Mouse (Mus musculus) cerebellum, postnatal 4 days (tissue): Measurements from ENCODE around the gene Rufy3.

ENCODE experiments used
- DNase-seq, 2 experiments: peaks; one replicate each; pipeline ENCODE4 v3.0.0; 2022; ENCODE audit warnings: low spot score in 2 of 2, mixed read lengths in 1 of 2

Gene Rufy3

DNA sequence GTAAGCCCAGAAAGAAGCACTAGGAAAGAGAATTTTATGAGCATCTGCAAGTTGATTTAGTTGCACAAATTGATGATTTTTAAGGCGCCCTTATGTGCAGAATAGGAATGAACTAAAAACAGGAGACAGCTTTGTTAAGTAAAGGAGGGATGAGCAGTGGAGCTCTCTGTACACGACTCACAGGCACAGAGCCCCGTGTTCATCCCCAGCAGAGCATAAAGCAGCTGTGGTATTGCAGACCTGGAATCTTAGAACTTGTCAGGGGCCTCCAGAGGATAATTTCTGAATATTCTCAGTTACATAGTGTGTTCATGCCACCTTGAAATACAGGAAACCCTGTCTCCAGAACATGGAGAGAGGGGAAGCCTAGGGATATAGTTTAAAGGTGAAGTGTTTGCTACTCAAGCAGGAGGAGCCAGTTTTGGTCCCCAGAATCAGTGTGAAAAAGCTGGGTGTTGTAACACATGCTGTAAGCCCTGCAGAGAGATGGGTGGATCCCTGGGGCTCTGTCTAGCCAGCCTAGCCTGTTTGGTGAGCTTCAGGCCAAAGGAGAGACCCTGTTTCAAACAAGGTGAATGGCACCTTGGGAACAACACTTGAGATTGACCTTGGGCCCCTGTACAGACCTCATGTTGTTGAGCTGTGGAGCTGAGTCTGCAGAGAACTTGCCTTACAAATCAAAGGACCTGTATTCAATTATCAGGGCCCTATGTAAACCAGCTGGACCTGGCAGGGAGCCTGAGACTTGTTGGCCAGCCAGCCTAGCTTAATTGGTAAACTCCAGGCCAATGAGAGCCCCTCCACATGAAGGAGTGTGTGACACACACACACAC is 10.9 kb downstream of the Rufy3 start:
- DNase-seq, result no peak

DNA sequence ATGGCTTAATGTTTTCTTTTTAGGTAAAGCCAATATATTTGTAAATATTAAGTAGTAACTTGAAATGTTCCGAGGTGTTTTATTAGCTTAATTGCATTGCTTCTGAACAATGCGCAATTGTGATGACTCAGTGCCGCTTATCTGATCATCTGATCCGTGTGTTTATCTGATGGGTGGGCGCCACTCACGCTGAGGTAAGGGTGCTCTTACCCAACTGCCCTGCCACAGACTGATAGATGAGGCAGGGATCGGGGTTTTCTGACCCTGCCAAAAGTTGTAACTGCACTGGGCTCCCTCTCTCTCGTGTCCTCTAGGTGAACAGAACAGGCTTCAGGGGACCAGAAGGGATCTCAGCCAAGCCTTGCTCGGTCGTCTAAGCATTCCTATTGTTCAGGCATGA is 15.8 kb downstream of the Rufy3 start:
- DNase-seq, result no peak

DNA sequence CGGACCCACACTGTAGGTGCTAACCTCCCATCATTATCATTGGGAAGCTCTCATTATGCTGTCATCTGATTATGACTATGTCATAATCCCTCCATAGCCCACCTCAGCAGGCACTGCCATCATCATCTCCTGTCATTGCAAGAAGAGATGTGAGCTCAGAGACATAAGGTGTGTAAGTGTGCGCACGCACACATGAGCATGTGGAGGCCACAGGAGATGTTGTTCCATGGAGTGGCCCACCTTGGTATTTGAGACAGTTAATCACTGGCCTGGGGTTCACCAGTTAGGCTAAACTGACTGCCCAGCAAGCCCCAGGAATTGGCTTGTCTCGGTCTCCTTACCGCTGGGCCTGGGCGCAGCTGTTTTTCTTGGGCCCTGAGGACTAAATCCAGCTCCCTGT is 16.5 kb downstream of the Rufy3 start:
- DNase-seq, result no peak

DNA sequence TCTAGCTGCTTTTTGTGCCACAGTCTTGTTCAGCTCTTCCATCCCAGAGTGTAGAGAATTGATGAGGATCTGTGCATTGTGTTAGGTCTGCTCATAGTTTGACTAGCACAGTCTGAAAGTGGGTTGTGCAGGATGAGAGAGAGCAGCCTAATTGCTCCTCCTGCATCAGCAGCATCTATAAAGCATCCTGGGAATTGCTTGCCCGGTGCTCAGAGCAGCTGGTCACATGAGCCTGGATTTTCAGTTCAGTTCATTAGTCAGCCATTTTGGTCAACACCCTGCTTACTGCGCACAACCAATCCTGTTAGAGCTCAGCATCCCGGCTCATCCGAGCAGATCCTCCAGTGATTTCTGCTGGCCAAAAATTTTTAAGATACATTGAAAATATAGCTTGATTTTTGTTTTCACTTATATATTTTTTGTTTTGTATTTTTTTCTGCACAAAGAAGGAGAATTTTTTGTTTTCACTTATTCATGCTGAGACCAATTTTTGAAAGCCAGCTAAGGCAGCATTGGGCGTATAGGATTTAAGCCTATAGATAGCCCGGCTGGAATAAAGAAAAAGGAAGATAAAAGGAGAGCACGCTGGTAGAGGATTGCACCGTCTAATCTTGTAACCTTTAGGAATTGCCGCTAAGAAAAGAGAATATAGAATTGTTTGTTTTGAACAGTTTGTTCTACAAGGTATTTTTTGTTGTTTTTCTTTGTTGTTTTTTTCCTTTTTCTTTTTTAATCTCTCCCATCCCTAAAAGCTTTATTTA is 18.6 kb downstream of the Rufy3 start:
- DNase-seq, result peak in 1 of 2 experiments; percentile 66

DNA sequence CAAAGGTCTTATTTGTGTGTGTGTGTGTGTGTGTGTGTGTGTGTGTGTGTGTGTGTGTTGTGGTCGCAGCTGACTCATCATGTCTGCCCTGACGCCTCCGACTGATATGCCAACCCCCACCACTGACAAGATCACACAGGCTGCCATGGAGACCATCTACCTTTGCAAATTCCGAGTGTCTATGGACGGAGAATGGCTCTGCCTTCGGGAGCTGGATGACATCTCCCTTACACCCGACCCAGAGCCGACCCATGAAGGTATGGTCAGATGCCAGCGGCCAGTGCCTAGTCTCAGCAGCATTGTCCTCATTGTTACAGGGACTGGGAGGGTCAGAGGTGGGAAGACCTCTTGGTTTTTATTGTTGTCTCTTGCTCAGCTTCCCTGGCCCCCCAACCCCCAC is 19.2 kb downstream of the Rufy3 start:
- peak in 1 of 2 experiments; percentile 39 for DNase-seq

DNA sequence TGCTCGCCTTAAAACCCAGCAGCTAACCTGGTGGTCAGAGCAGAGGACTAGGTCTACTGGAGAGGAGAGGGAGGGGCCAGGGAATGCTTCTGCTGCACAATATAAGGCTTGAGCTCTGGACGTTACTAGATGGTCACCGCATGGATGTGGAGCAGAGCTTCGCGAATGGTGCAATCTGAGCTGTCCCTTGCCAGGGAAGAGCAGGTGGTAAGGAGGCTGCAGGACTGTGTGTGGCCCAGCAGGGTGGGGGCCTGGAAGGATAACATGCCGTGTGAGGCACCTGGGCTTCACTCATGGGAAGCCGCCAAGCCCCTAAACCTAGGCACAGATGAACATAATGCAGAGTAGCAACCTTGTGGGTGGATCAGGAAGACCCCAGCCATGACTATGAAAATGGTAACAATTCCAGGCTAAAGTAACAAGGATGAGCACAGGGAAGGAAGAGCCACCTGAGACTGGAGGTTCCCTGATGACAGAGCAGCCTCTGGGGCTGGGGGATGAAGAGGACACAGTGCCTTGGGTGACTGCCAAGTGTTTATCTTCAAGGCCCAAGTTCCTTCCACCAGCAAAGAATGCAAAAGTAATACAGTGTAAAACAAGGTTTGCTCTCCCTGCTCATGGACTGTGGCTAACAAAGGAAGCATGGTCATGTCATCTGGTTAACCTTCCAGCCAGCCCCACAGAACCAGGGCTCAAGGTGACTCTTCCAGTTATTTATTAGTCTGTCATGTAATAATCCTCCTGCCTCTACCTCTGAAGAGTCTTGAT is 21.8 kb downstream of the Rufy3 start:
- no peak for DNase-seq

DNA sequence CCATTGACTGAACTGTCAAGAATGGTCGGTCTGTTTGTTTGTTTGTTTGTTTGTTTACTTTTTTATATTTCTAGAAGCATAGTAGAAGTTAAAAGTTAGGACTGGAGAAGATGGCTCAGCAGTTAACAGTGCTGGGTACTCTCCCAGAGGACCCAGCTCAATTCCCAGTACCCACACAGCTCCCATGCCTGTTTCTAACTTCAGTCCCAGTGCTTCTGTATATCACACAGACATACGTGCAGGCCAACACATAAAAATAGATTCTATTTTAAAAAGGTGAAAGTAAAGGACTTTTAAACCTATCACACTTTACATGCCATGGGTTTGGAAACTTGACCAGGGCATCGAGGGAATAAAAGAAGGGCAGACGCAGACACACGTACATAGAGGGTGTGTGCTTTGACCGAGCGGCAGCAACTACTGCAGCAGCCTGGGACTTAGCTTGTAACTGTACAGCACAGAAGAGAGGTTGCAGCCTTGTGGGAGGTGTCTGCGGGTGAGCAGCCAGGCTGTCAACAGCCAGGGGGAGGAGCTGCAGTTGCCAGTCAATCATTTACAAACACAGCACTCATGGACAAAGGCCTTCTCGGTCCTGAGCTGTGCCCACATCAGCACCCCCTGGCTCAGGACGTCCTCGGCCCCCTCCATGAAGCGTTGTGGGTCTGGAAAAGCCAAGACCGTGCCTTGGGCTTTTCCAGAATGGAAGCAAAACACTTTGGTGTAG is 22.5 kb downstream of the Rufy3 start:
- no peak for DNase-seq

DNA sequence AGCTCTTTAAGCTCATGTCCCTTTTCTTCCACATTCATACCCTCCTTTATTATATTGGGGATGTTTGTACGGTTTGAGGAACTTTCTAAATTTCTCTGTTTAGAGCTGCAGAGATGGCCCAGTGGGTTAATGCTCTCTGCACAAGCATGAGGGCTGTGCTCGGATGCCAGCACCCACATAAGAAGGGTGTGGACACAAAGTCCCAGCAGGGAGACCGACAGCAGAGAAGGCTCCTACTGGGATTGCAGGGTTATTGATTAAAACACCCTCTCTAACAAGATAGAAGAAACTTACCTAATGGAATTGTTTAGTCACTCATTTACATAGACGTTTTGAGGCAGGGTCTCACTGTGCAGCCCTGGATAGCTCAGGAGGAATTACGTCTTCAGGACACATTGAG is 23.6 kb downstream of the Rufy3 start:
- no peak for DNase-seq

DNA sequence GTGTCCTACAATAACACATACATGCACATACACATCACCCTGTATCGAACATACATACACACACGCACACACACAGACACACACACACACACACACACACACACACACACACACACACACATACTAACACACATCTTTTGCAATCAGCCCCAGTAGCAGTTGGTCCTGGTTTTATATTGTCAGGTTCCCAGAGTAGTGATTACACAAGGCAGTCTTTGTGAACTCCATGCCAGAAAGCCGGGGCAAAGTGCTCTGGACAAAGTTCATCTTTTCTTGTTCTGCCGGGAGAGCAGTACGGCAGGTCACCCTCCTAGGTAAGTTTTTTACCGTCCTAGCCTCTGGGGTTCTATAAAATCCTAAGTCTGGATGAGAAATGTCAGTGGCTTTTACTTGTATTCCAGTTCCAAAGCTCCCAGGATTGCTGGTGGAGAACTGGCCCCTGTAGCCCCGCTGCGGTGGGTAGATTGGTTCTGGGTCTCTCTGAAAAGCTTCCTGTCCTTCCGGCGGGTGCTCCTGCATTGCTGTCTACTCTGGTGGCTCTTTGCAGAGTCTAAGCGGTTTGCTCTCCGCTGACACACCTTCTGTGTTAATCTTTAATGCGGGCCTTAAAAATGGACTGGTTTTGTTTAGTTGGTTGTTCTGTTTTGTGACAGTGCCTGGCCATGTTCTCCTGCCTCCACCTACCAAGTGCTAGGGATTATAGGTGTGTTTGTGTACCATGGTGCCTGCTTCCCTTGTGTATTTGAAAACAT is 28.8 kb downstream of the Rufy3 start:
- no peak for DNase-seq

DNA sequence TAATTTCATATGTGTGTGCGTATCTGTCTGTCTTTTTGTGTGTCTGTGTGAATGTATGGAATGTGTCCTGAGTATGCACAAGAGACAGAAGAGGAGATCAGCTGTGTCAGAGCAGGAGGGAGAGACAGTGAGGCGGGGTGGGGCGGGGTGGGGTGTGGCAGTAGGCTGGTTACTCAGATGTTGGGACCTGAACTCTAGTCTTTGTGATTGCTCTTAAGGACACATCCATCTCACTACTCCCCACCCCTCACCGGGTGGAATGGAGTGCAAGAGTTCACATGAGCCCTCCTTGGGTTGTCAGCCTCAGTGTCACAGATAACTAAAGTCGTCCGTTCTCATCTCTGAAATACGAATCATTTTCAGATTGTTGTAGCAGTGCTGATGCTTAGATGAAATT is 29.3 kb downstream of the Rufy3 start:
- DNase-seq, result no peak

DNA sequence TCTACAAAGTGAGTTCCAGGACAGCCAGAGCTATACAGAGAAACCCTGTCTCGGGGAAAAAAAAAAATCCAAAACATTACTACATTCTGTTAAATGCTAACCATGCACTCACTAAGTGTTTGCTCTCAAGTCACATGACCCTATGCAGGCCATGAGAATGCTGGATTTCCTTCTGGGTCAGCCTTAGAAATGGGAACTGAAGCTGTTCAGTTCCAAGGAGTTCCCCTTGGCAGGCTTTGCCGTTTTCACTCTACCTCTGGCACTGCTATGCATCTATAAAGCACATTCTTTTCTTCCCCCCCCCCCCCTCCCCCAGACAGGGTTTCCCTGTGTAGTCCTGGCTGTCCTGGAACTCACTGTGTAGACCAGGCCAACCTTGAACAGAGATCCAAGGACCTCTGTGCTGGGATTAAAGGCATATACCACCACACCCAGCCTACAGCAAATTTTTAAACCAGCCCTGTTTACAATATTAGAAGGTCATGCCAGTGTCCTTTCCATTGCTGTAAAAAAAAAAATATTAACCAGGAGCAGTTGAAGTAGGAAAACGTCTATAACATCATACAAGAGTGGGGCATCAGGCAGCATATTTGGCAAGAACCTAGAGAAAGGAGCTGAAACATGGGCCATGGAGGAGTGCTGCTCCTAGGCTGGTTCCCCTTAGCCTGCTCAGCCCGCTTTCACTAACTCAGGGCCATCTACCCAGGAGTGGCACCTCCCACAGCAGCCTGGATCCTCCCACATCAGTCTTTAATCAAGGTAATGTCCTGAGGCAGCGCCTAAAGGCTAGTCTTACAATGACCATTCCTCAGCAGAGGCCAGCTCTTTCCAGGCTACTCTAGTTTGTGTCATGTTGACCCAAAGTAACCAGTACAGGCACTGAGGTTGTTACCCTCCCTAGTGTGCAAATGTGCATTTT is 31.0 kb downstream of the Rufy3 start:
- DNase-seq, result no peak

DNA sequence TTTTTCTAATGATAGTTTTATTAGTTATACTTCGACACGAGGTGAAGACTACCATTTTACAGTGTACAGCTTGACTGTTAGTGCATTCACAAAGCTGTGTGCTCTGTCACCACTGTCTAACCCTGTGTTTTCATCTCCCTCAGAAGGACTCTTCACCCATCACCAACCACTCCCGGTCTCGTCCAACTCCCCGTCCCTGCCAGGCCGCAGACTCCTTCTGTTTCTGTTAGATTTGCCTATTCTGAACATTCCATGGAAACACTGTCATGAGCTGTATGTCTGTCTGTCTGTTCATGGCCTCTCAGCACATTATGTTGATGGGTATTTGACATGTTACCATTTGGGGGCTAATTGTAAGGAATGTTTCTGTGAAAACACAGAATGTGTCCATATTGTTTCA is 34.1 kb downstream of the Rufy3 start:
- no peak for DNase-seq

DNA sequence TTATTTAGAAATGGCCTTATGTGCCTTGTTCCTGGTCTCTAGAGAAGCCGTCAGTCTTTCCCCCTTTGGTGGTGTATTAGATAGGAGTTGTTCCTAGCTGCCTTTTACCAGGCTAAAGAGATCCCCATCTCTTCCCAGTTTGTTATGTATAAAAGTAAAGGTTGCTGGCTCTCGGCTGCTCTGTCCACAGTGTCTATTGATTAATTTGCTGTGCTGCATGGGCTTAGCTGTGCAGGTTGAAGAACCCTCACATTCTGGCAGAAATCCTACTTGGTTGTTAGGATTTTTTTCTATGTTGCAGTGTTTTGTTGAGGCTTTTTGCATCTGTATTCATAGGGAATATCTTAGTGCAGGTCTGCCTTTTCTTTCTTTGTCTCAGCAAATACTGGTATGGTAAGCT is 37.2 kb downstream of the Rufy3 start:
- no peak for DNase-seq

DNA sequence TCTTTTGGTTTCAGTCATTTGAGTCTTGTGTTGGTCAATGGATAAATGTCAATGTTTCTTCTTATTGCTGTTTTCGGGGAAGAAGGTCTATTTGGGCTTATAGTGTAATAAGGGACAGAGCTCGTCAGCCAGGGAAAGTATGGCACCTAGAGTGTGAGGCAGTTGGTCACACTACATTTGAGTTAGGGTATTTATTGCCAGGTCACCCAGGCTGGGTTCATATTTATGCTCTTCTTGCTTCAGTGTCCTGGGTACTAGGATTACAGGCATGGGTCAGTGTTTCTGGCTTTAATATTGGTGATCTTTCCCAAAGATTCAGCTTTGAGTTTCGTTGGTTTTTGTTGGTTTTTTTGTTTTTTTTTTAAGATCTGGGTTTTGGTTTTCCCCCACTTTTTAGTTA is 37.9 kb downstream of the Rufy3 start:
- no peak for DNase-seq

DNA sequence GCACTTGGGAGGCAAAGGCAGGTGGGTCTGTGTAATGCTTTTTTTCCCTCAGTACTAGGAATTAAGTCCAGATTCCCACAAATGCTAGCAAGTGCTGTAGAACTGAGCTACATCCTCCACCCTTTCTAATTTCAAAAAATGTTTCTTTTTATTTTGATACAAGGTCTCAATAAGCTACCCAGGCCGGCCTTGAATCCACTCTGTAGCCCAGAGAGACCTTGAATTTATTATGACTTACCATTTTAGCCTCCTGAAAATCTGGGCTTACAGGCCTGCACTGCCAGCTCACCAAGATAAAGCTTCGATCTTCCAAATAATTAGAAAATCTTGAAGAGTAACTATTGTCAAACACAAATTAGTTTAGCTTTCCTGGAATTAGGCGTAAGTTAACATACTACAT is 39.2 kb downstream of the Rufy3 start:
- no peak for DNase-seq

DNA sequence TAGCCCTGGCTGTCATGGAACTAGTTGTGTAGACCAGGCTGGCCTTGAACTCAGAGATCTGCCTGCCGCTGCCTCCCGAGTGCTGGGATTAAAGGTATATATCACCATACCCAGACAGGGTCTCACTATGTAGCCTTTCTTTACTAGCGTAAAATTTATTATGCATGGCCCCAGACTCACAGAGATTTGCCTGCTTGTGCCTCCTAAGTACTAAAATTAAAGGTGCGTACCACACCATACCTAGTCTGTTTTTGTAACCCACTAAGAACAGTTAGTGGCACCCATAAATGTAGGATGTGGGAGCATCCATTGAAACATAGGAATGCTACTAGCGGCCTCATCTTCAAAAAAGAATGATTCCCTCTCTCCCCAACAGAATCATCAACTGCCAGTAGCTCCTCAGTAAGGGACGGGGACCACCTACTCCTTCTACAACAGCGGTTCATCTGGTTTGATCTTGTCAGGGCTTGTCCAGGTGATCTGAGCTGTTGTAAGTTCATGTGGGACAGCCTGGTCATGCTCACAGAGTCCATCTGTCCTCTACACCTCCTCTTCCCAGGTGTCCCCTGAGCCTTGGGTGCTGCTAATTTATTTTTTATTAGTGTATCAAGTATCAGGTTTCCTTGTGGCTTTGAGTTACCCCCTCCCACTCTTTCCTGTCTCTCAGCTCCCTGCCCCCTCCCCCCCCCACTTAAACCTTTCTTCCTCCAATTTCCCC is 40.0 kb downstream of the Rufy3 start:
- no peak for DNase-seq

DNA sequence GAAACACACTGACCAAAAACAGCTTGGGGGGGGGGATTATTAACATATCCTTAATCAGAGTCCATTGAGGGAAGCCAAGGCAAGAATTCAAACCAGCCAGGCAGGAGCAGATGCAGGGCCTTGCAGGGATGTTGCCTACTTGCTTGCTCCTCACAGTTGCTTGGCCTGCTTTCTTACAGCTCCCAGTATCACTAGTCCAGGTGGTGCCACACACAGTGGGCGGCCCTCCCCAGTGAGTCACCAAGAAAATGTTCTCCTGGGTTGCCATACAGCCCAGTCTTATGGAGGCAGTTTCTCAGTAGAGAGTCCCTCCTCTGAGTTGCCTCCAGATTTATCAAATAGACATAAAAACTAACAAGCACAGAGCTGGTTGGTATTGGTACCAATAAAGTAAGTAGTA is 49.3 kb downstream of the Rufy3 start:
- no peak for DNase-seq

DNA sequence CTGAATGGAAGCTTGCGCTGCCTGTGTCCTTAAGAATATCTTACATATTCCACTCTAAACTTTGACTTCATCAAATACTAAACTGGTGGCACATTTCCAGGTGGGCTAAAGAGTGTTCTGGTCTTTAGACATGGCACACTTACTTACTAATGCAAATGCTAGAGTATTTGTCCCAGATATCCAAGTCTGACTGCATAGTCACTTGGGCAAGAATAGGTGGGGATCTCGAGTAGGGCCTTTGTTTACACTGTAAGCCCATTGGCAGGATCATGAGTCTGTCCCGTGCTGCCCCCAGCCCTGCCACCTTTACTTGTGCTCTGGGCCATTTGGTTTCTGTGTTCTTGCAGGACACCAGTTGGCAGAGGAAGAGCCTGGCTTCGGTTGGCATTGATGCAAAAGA is 52.1 kb downstream of the Rufy3 start:
- DNase-seq, result no peak

DNA sequence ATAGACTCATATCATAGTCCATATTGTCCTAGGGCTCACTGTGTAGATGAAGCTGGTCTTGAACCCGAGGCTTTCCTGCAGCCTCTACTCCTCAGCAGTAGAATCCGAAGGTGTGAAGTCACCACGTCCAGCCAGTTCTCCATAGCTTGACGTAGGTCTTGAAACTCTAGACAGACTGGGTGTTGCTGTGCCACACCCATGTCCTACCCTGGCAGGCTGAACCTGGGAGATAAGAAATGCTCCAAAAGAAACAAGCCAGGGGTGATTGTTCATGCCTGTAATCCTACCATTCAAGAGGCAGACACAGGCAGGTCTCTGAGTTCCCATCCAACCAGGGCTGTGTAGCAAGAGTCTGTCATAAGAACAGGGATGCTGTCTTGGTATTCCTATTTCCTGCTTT is 62.7 kb downstream of the Rufy3 start:
- no peak for DNase-seq
